Mouse (Mus musculus) hindbrain, embryonic 10.5 days (tissue): ENCODE measurements around the gene Gm1604a. TPM values are rescaled to one million over a fixed set of nuclear protein-coding genes. Genes with fewer than 3 reads are reported as not detected.

Experiments
- polyA plus RNA-seq: library from polyadenylated mRNA; unstranded; fragments of >200 nt; fragmentation: Nextera tagmentation; extraction: Ambion mirVana; gene quantifications from 2 replicates; pipeline ENCODE4 v1.2.1, GENCODE M21; 2016

Gm1604a gene
- polyA plus RNA-seq, 1 experiment from 2014 or later, result not detected

Other genes with a start within 250 kb of the Gm1604a start
- 85.2 and 99.4 TPM in 2 replicates for gene Ezr, start 242.8 kb upstream of the Gm1604a start, polyA plus RNA-seq
- 36.4 and 43.4 TPM in 2 replicates for gene Rsph3b, start 76.9 kb upstream of the Gm1604a start, polyA plus RNA-seq
- 49.7 and 50.6 TPM in 2 replicates for gene Tagap1, start 64.4 kb upstream of the Gm1604a start, polyA plus RNA-seq
- gene Rnaset2b, start 54.9 kb upstream of the Gm1604a start, polyA plus RNA-seq, result 116 and 118 TPM in 2 replicates
- 0.17 and 0.22 TPM in 2 replicates for gene Gm49721, start 46.7 kb upstream of the Gm1604a start, polyA plus RNA-seq
- 25.6 and 31.3 TPM in 2 replicates for gene Rps6ka2, start 144.5 kb downstream of the Gm1604a start, polyA plus RNA-seq